Mouse (Mus musculus) MEL (cell line): ENCODE measurements around the gene Cyp4a32. TPM values are rescaled to one million over a fixed set of nuclear protein-coding genes. Genes with fewer than 3 reads are reported as not detected.
A peak's percentile ranks its signal among the peaks of the same experiment; 100 is the strongest.

ENCODE experiments used
- DNase-seq: peaks from one replicate; pipeline ENCODE4 v3.0.0; 2011; ENCODE audit warnings: low read depth, low spot score
- H3K27ac ChIP-seq: 2 replicates; pipeline ENCODE4 v1.5.1; 2012; ENCODE audit warnings: low read depth, mild to moderate bottlenecking, control low read depth, low read length, moderate library complexity; ENCODE audit not compliant: control insufficient read depth
- H3K27me3 ChIP-seq, 2 experiments: fragments of 150-350 bp in 1 of 2; sonication (generic) in 1 of 2; 2 replicates each; pipeline ENCODE4 v1.6.1; 2012; ENCODE audit warnings: low read length in 2 of 2, mild to moderate bottlenecking in 2 of 2, improper control_type of control experiment in 1 of 2, moderate library complexity in 1 of 2; ENCODE audit not compliant: insufficient read depth in 2 of 2, control insufficient read depth in 1 of 2
- H3K36me3 ChIP-seq, 2 experiments: 2 replicates each; pipeline ENCODE4 v1.6.1; 2012 to 2014; ENCODE audit warnings: low read length in 2 of 2, improper control_type of control experiment in 1 of 2, inconsistent platforms in 1 of 2, mild to moderate bottlenecking in 1 of 2; ENCODE audit not compliant: insufficient read depth in 2 of 2, control insufficient read depth in 1 of 2
- H3K4me1 ChIP-seq, 2 experiments: fragments of 150-350 bp in 1 of 2; sonication (generic) in 1 of 2; 2 replicates each; pipeline ENCODE4 v1.6.1; 2012; ENCODE audit warnings: low read length in 2 of 2, improper control_type of control experiment in 1 of 2, mild to moderate bottlenecking in 1 of 2; ENCODE audit not compliant: insufficient read depth in 2 of 2, control insufficient read depth in 1 of 2
- H3K4me3 ChIP-seq, 2 experiments: fragments of 150-350 bp in 1 of 2; sonication (generic) in 1 of 2; 2 replicates each; pipeline ENCODE4 v1.5.1; 2012; ENCODE audit warnings: low read depth in 2 of 2, low read length in 2 of 2, mild to moderate bottlenecking in 2 of 2, moderate library complexity in 2 of 2, control low read depth in 1 of 2, improper control_type of control experiment in 1 of 2; ENCODE audit not compliant: control insufficient read depth in 1 of 2, insufficient read depth in 1 of 2
- H3K79me2 ChIP-seq: 2 replicates; pipeline ENCODE4 v1.6.1; 2012; ENCODE audit warnings: mild to moderate bottlenecking, low read length, moderate library complexity; ENCODE audit not compliant: control insufficient read depth, poor library complexity, insufficient read depth
- H3K9ac ChIP-seq: 2 replicates; pipeline ENCODE4 v1.6.1; 2012; ENCODE audit warnings: low read depth, mild to moderate bottlenecking, control low read depth, low read length, moderate library complexity; ENCODE audit not compliant: control insufficient read depth, poor library complexity, severe bottlenecking
- H3K9me3 ChIP-seq: fragments of 150-350 bp; sonication (generic); replicated peaks from 2 replicates; pipeline ENCODE4 v1.6.1; 2012; ENCODE audit warnings: mild to moderate bottlenecking, low read length, improper control_type of control experiment, moderate library complexity; ENCODE audit not compliant: insufficient read depth
- E2F4 ChIP-seq: IDR thresholded peaks from 2 replicates; pipeline ENCODE4 v1.6.1; 2011; ENCODE audit warnings: low read depth, low read length, improper control_type of control experiment, borderline replicate concordance
- EP300 ChIP-seq, 2 experiments: IDR thresholded peaks; 2 replicates each; pipeline ENCODE4 v1.6.1; 2011; ENCODE audit warnings: improper control_type of control experiment in 2 of 2, low read length in 2 of 2, low read depth in 1 of 2, mild to moderate bottlenecking in 1 of 2
- ETS1 ChIP-seq: IDR thresholded peaks from 2 replicates; pipeline ENCODE4 v1.6.1; 2012; ENCODE audit warnings: low read depth, mild to moderate bottlenecking, inconsistent platforms, low read length, improper control_type of control experiment, moderate library complexity
- GABPA ChIP-seq: IDR thresholded peaks from 2 replicates; pipeline ENCODE4 v1.6.1; 2012; ENCODE audit warnings: low read depth, mild to moderate bottlenecking, inconsistent platforms, low read length, improper control_type of control experiment, moderate library complexity
- GATA1 ChIP-seq: IDR thresholded peaks from 2 replicates; pipeline ENCODE4 v1.6.1; 2011; ENCODE audit warnings: low read depth, low read length, improper control_type of control experiment
- KAT2A ChIP-seq: conservative IDR thresholded peaks from 2 replicates; pipeline ENCODE4 v1.6.1; 2012; ENCODE audit warnings: low read depth, low read length, improper control_type of control experiment, inconsistent platforms
- MAX ChIP-seq: IDR thresholded peaks from 2 replicates; pipeline ENCODE4 v1.6.1; 2011; ENCODE audit warnings: low read length, improper control_type of control experiment
- MEF2A ChIP-seq: IDR thresholded peaks from 2 replicates; pipeline ENCODE4 v1.6.1; 2014; ENCODE audit warnings: low read depth, mild to moderate bottlenecking, inconsistent platforms, low read length, improper control_type of control experiment; ENCODE audit not compliant: poor library complexity, insufficient replicate concordance, severe bottlenecking; ENCODE audit errors: extremely low read depth
- MXI1 ChIP-seq: IDR thresholded peaks from 2 replicates; pipeline ENCODE4 v1.6.1; 2011; ENCODE audit warnings: mild to moderate bottlenecking, low read depth, low read length, improper control_type of control experiment
- NRF1 ChIP-seq: IDR thresholded peaks from 2 replicates; pipeline ENCODE4 v1.6.1; 2014; ENCODE audit warnings: low read depth, mild to moderate bottlenecking, inconsistent platforms, low read length, improper control_type of control experiment, moderate library complexity; ENCODE audit not compliant: poor library complexity, insufficient read depth, severe bottlenecking
- POLR2A ChIP-seq, 2 experiments: IDR thresholded peaks; 2 replicates each; pipeline ENCODE4 v1.6.1; 2011 to 2012; ENCODE audit warnings: low read length in 2 of 2, mild to moderate bottlenecking in 2 of 2, control low read depth in 1 of 2, improper control_type of control experiment in 1 of 2, low read depth in 1 of 2, moderate library complexity in 1 of 2; ENCODE audit not compliant: control insufficient read depth in 1 of 2, insufficient read depth in 1 of 2, poor library complexity in 1 of 2
- POLR2AphosphoS2 ChIP-seq: IDR thresholded peaks from 2 replicates; pipeline ENCODE4 v1.6.1; 2011; ENCODE audit warnings: low read length, improper control_type of control experiment
- RCOR1 ChIP-seq: IDR thresholded peaks from 2 replicates; pipeline ENCODE4 v1.6.1; 2012; ENCODE audit warnings: low read depth, mild to moderate bottlenecking, inconsistent platforms, low read length, improper control_type of control experiment
- SIN3A ChIP-seq: IDR thresholded peaks from 2 replicates; pipeline ENCODE4 v1.6.1; 2012; ENCODE audit warnings: low read length, improper control_type of control experiment, inconsistent platforms
- SMC3 ChIP-seq: IDR thresholded peaks from 2 replicates; pipeline ENCODE4 v1.6.1; 2011; ENCODE audit warnings: low read depth, low read length, improper control_type of control experiment
- TAL1 ChIP-seq: IDR thresholded peaks from 2 replicates; pipeline ENCODE4 v1.6.1; 2012; ENCODE audit warnings: mild to moderate bottlenecking, inconsistent platforms, low read length, moderate library complexity, mixed read lengths
- TCF12 ChIP-seq: IDR thresholded peaks from 2 replicates; pipeline ENCODE4 v1.6.1; 2014; ENCODE audit warnings: low read depth, mild to moderate bottlenecking, inconsistent platforms, low read length, improper control_type of control experiment, moderate library complexity
- UBTF ChIP-seq: IDR thresholded peaks from 2 replicates; pipeline ENCODE4 v1.6.1; 2012; ENCODE audit warnings: low read depth, mild to moderate bottlenecking, inconsistent platforms, low read length, improper control_type of control experiment, moderate library complexity, borderline replicate concordance; ENCODE audit not compliant: insufficient read depth
- polyA plus RNA-seq, 2 experiments: library from polyadenylated mRNA; stranded (reverse) in 1 of 2; unstranded in 1 of 2; fragments of >175 nt in 1 of 2; fragments of >200 nt in 1 of 2; gene quantifications; 2 replicates each; pipeline versions ENCODE4 v1.2.1 to v1.2.4; 2012; ENCODE audit warnings: low replicate concordance in 2 of 2, low read depth in 1 of 2; ENCODE audit not compliant: insufficient read length in 2 of 2, insufficient read depth in 1 of 2, missing spikeins in 1 of 2
- total RNA-seq: library from RNA; depleted of rRNA; stranded (reverse); fragments of 300-350 nt; gene quantifications from 2 replicates; pipeline ENCODE4 v1.2.3, GENCODE M21; 2012

Gene Cyp4a32
- total and polyA plus RNA-seq, 3 experiments, result not detected

GRCm38 (mm10) chr4:115657104-115657866 is 56.5 kb downstream of the Cyp4a32 start:
- Histone ChIP-seq H3K9ac (peak overlapping the region; percentile 50), H3K36me3 (peaks cover 0 to 27% of the 10 kb centered on the region in 2 experiments; a peak in 2 of 4 replicates), H3K79me2 (no peaks in the 10 kb centered on the region; the same call in 1 of the 2 replicates), H3K27me3 (no peaks in the 10 kb centered on the region), H3K4me3 (peak overlapping the region; percentile 50 to 76), H3K4me1 (peaks cover 4 to 21% of the 10 kb centered on the region in 2 experiments; a peak in 3 of 4 replicates), H3K9me3 (no peaks in the 10 kb centered on the region), H3K27ac (peak overlapping the region; percentile 68)
- peak; percentile 43; the same call in 1 of the 2 replicates for TF ChIP-seq ETS1
- 0 out of 2 replicates have a peak, but pooled peaks have one; percentile 20 for TF ChIP-seq RCOR1
- no peak for TF ChIP-seq MEF2A
- TF ChIP-seq KAT2A, result no peak
- peak; percentile 60 for TF ChIP-seq TCF12
- TF ChIP-seq POLR2AphosphoS2, result no peak
- TF ChIP-seq SMC3, result no peak
- peak; percentile 17; the same call in 1 of the 2 replicates for TF ChIP-seq MXI1
- TF ChIP-seq TAL1, result peak; percentile 63
- TF ChIP-seq EP300 (IDR thresholded peaks at IDR 0.05; ENCODE audit: low read depth in 1 of 2, low read length in 2 of 2), result peak; percentile 54 to 64; a peak in 3 of 4 replicates
- TF ChIP-seq GABPA, result no peak
- TF ChIP-seq NRF1, result peak; percentile 66
- peak; percentile 59 for TF ChIP-seq GATA1
- TF ChIP-seq MAX, result peak; percentile 36; the same call in 1 of the 2 replicates
- TF ChIP-seq UBTF, result no peak
- no peak; the same call in 1 of the 2 replicates for TF ChIP-seq SIN3A
- DNase-seq, result peak; percentile 62

- DNase-seq, result no peak
- H3K4me1 ChIP-seq, result peaks cover 4 to 21% of the 10 kb centered on the region in 2 experiments; a peak in 3 of 4 replicates
- TF ChIP-seq RCOR1 (no peak), POLR2A (IDR thresholded peaks at IDR 0.05; ENCODE audit: control insufficient read depth in 1 of 2, insufficient read depth in 1 of 2, low read depth in 1 of 2, low read length in 2 of 2, poor library complexity in 1 of 2) (no peak), E2F4 (no peak)
- H3K9ac ChIP-seq, result no peak overlapping the region; the same call in 1 of the 2 replicates
- H3K36me3 ChIP-seq, result peaks cover 0 to 27% of the 10 kb centered on the region in 2 experiments; a peak in 2 of 4 replicates
- H3K27ac ChIP-seq, result peak overlapping the region; percentile 68
- H3K79me2 ChIP-seq, result no peaks in the 10 kb centered on the region; the same call in 1 of the 2 replicates
- H3K9me3 ChIP-seq, result no peaks in the 10 kb centered on the region
- peak overlapping the region; percentile 50 to 76; a peak in 3 of 4 replicates for H3K4me3 ChIP-seq
- H3K27me3 ChIP-seq, result no peaks in the 10 kb centered on the region
Observed at GRCm38 (mm10) chr4:115657867-115658249, 57.1 kb downstream of the Cyp4a32 start.
